Mouse (Mus musculus): ENCODE measurements around the gene Birc7. TPM values are rescaled to one million over a fixed set of nuclear protein-coding genes. Genes with fewer than 3 reads are reported as not detected.

Gene Birc7
- polyA plus RNA-seq, 1 experiment from 2014 or later, result not detected

GRCm38 (mm10) chr2:180919913-180920809 is 8.7 kb upstream of the Birc7 start:
- H3K27ac ChIP-seq (ENCODE audit: low read length), result peak overlapping the region; percentile 58
- H3K4me2 ChIP-seq (replicated peaks; ENCODE audit: low read depth, low read length), result peak overlapping the region; percentile 93
- H3K27me3 ChIP-seq (ENCODE audit: control insufficient read depth, insufficient read depth, low read length), result no peaks in the 10 kb centered on the region
- ATAC-seq (ENCODE audit: insufficient number of reproducible peaks, insufficient read depth, low FRiP score, low read depth), result peak; percentile 47
- WGBS, result under 1% methylated on average over 61 of the region's 61 CpGs
- H3K9me3 ChIP-seq (ENCODE audit: control insufficient read depth, low read depth, low read length), result no peaks in the 10 kb centered on the region
- peaks cover 9% of the 10 kb centered on the region; the same call in 1 of the 2 replicates for H3K4me1 ChIP-seq (ENCODE audit: control insufficient read depth, insufficient read depth, low read length)
- peak overlapping the region; percentile 99 for H3K4me3 ChIP-seq (ENCODE audit: low read depth, low read length)
- peak overlapping the region; percentile 97 for H3K9ac ChIP-seq (replicated peaks; ENCODE audit: low read depth, low read length)
- peaks cover 32% of the 10 kb centered on the region for H3K36me3 ChIP-seq (ENCODE audit: control insufficient read depth, insufficient read depth, low read length)

GRCm38 (mm10) chr2:180920810-180921400 is 7.9 kb upstream of the Birc7 start, which contains the start of gene Ythdf1:
Gene Ythdf1, minus strand, starts transcription at chr2:180920949.
- peak within 1 kb of the TSS; percentile 93 for H3K4me2 ChIP-seq (replicated peaks; ENCODE audit: low read depth, low read length)
- under 1% methylated on average over 51 of the region's 56 CpGs for WGBS
- ATAC-seq (ENCODE audit: insufficient number of reproducible peaks, insufficient read depth, low FRiP score, low read depth), result peak; percentile 96
- H3K27me3 ChIP-seq (ENCODE audit: control insufficient read depth, insufficient read depth, low read length), result no peaks in the 10 kb centered on the region
- H3K36me3 ChIP-seq (ENCODE audit: control insufficient read depth, insufficient read depth, low read length), result peaks cover 26% of the 10 kb centered on the region
- H3K9me3 ChIP-seq (ENCODE audit: control insufficient read depth, low read depth, low read length), result no peaks in the 10 kb centered on the region
- H3K4me3 ChIP-seq (ENCODE audit: low read depth, low read length), result peak within 1 kb of the TSS; percentile 99
- peak within 1 kb of the TSS; percentile 97 for H3K9ac ChIP-seq (replicated peaks; ENCODE audit: low read depth, low read length)
- H3K27ac ChIP-seq (ENCODE audit: low read length), result peak within 1 kb of the TSS; percentile 58
- peaks cover 9% of the 10 kb centered on the region; the same call in 1 of the 2 replicates for H3K4me1 ChIP-seq (ENCODE audit: control insufficient read depth, insufficient read depth, low read length)

- H3K9me3 ChIP-seq (ENCODE audit: control insufficient read depth, low read depth, low read length), result no peaks in the 10 kb centered on the region
- WGBS, result 87% methylated on average over 6 of the region's 6 CpGs
- no peaks in the 10 kb centered on the region for H3K27me3 ChIP-seq (ENCODE audit: control insufficient read depth, insufficient read depth, low read length)
- peaks cover 6% of the 10 kb centered on the region; the same call in 1 of the 2 replicates for H3K4me1 ChIP-seq (ENCODE audit: control insufficient read depth, insufficient read depth, low read length)
- no peak overlapping the region for H3K9ac ChIP-seq (replicated peaks; ENCODE audit: low read depth, low read length)
- H3K27ac ChIP-seq (ENCODE audit: low read length), result no peak overlapping the region
- no peak overlapping the region for H3K4me2 ChIP-seq (replicated peaks; ENCODE audit: low read depth, low read length)
- peaks cover 10% of the 10 kb centered on the region for H3K36me3 ChIP-seq (ENCODE audit: control insufficient read depth, insufficient read depth, low read length)
- ATAC-seq (ENCODE audit: insufficient number of reproducible peaks, insufficient read depth, low FRiP score, low read depth), result no peak
- H3K4me3 ChIP-seq (ENCODE audit: low read depth, low read length), result no peak overlapping the region
Observed at GRCm38 (mm10) chr2:180922739-180923138, 6.1 kb upstream of the Birc7 start.

- Histone ChIP-seq H3K4me1 (ENCODE audit: control insufficient read depth, insufficient read depth, low read length) (no peaks in the 10 kb centered on the region), H3K9ac (replicated peaks; ENCODE audit: low read depth, low read length) (no peak overlapping the region), H3K9me3 (ENCODE audit: control insufficient read depth, low read depth, low read length) (no peaks in the 10 kb centered on the region), H3K27me3 (ENCODE audit: control insufficient read depth, insufficient read depth, low read length) (no peaks in the 10 kb centered on the region), H3K27ac (ENCODE audit: low read length) (no peak overlapping the region), H3K36me3 (ENCODE audit: control insufficient read depth, insufficient read depth, low read length) (no peaks in the 10 kb centered on the region), H3K4me3 (ENCODE audit: low read depth, low read length) (no peak overlapping the region), H3K4me2 (replicated peaks; ENCODE audit: low read depth, low read length) (no peak overlapping the region)
- ATAC-seq (ENCODE audit: insufficient number of reproducible peaks, insufficient read depth, low FRiP score, low read depth), result no peak
- WGBS, result 4% methylated on average over 4 of the region's 4 CpGs
Observed at GRCm38 (mm10) chr2:180925176-180925575, 3.6 kb upstream of the Birc7 start.

- no peak overlapping the region for H3K9ac ChIP-seq (replicated peaks; ENCODE audit: low read depth, low read length)
- no peaks in the 10 kb centered on the region for H3K4me1 ChIP-seq (ENCODE audit: control insufficient read depth, insufficient read depth, low read length)
- H3K27ac ChIP-seq (ENCODE audit: low read length), result no peak overlapping the region
- WGBS, result 59% methylated on average over 1 of the region's 1 CpGs
- no peak for ATAC-seq (ENCODE audit: insufficient number of reproducible peaks, insufficient read depth, low FRiP score, low read depth)
- no peak overlapping the region for H3K4me2 ChIP-seq (replicated peaks; ENCODE audit: low read depth, low read length)
- H3K4me3 ChIP-seq (ENCODE audit: low read depth, low read length), result no peak overlapping the region
- H3K9me3 ChIP-seq (ENCODE audit: control insufficient read depth, low read depth, low read length), result no peaks in the 10 kb centered on the region
- no peaks in the 10 kb centered on the region; the same call in 1 of the 2 replicates for H3K36me3 ChIP-seq (ENCODE audit: control insufficient read depth, insufficient read depth, low read length)
- no peaks in the 10 kb centered on the region for H3K27me3 ChIP-seq (ENCODE audit: control insufficient read depth, insufficient read depth, low read length)
Observed at GRCm38 (mm10) chr2:180932418-180932817, 3.6 kb downstream of the Birc7 start.

- Histone ChIP-seq H3K4me3 (ENCODE audit: low read depth, low read length) (no peak overlapping the region), H3K4me2 (replicated peaks; ENCODE audit: low read depth, low read length) (no peak overlapping the region), H3K36me3 (ENCODE audit: control insufficient read depth, insufficient read depth, low read length) (peaks cover 3% of the 10 kb centered on the region; the same call in 1 of the 2 replicates), H3K9me3 (ENCODE audit: control insufficient read depth, low read depth, low read length) (no peaks in the 10 kb centered on the region), H3K9ac (replicated peaks; ENCODE audit: low read depth, low read length) (no peak overlapping the region), H3K27me3 (ENCODE audit: control insufficient read depth, insufficient read depth, low read length) (no peaks in the 10 kb centered on the region), H3K4me1 (ENCODE audit: control insufficient read depth, insufficient read depth, low read length) (no peaks in the 10 kb centered on the region), H3K27ac (ENCODE audit: low read length) (no peak overlapping the region)
- no peak for ATAC-seq (ENCODE audit: insufficient number of reproducible peaks, insufficient read depth, low FRiP score, low read depth)
Observed at GRCm38 (mm10) chr2:180940187-180940586, 11.4 kb downstream of the Birc7 start.

GRCm38 (mm10) chr2:180941869-180942268 is 13.0 kb downstream of the Birc7 start:
- Histone ChIP-seq H3K9me3 (ENCODE audit: control insufficient read depth, low read depth, low read length) (no peaks in the 10 kb centered on the region), H3K27ac (ENCODE audit: low read length) (no peak overlapping the region), H3K4me2 (replicated peaks; ENCODE audit: low read depth, low read length) (no peak overlapping the region), H3K27me3 (ENCODE audit: control insufficient read depth, insufficient read depth, low read length) (no peaks in the 10 kb centered on the region), H3K36me3 (ENCODE audit: control insufficient read depth, insufficient read depth, low read length) (peaks cover 3% of the 10 kb centered on the region; the same call in 1 of the 2 replicates), H3K9ac (replicated peaks; ENCODE audit: low read depth, low read length) (no peak overlapping the region), H3K4me3 (ENCODE audit: low read depth, low read length) (no peak overlapping the region), H3K4me1 (ENCODE audit: control insufficient read depth, insufficient read depth, low read length) (no peaks in the 10 kb centered on the region)
- no peak for ATAC-seq (ENCODE audit: insufficient number of reproducible peaks, insufficient read depth, low FRiP score, low read depth)

- Histone ChIP-seq H3K9ac (replicated peaks; ENCODE audit: low read depth, low read length) (no peak overlapping the region), H3K27me3 (ENCODE audit: control insufficient read depth, insufficient read depth, low read length) (no peaks in the 10 kb centered on the region), H3K27ac (ENCODE audit: low read length) (no peak overlapping the region), H3K4me3 (ENCODE audit: low read depth, low read length) (no peak overlapping the region), H3K36me3 (ENCODE audit: control insufficient read depth, insufficient read depth, low read length) (no peaks in the 10 kb centered on the region), H3K4me1 (ENCODE audit: control insufficient read depth, insufficient read depth, low read length) (peaks cover 25% of the 10 kb centered on the region), H3K9me3 (ENCODE audit: control insufficient read depth, low read depth, low read length) (no peaks in the 10 kb centered on the region), H3K4me2 (replicated peaks; ENCODE audit: low read depth, low read length) (no peak overlapping the region)
- 26% methylated on average over 1 of the region's 1 CpGs for WGBS
- no peak for ATAC-seq (ENCODE audit: insufficient number of reproducible peaks, insufficient read depth, low FRiP score, low read depth)
Observed at GRCm38 (mm10) chr2:180949947-180950346, 21.1 kb downstream of the Birc7 start.
